Mouse (Mus musculus): Measurements from ENCODE around the gene Ubr3.

DNA sequence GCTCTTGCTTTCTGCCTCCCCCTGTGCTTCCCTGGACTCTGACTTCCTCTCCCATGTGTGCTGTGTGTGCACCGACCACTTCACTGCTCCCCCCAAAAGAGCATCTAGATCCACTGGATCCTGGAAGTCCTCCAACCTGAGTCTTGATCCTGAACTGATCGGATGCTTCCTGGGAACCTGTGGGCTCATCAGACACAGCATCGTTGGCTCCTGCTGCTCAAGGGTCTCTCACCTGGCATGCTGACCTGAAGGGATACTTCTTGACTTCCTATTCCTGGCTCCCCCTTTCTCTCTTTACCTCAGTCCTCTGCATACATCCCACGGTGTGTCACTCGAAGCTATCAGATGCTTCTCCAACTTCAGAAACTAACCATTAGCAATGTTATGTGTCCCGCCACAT lies 168.1 kb downstream of the Ubr3 start:
- no peak for TF ChIP-seq POLR2A (IDR thresholded peaks at IDR 0.05; ENCODE audit: extremely low read depth, insufficient read depth, low read length)
- TF ChIP-seq CTCF (IDR thresholded peaks at IDR 0.05; ENCODE audit: low read depth, low read length) = no peak
